Mouse (Mus musculus): Measurements from ENCODE around the gene Dtd1. TPM values are rescaled to one million over a fixed set of nuclear protein-coding genes. Genes with fewer than 3 reads are reported as not detected.

The Dtd1 gene
- polyA plus RNA-seq, 1 experiment from 2014 or later = 31.4 TPM

DNA sequence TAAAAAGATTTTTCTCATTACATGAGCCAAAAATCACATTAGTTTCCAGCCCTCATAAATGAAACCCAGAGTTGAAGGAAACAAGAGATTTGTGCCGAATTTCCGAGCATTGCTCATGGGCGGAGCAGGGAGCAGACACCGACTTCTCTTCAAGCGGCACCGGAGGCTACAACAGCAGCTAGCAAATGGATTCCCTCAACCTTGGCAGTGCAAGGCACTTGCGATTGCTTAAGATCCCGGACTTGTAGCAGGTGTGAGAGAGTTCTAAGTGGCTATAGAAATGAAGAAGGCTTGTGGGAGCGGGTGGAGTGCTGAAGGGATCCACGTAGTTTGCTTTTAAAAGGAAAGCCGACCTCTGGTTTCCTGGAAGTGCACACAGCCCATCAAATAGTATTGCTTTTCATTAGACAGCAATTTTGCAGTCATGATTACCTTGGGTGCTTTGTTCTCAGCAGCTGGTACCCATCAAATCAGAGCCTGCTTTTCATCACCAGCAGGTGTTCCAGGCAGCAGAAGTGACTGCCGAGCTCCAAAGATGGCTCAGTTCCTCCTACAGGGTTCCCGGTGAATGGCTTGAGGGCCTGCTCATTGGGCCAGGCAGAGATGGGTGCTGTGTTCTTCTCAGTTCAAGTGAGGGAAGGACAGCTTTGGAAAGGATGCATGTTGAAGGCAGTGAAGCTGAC is 77.0 kb downstream of the Dtd1 start:
- H3K9ac ChIP-seq (replicated peaks; ENCODE audit: low read depth) = no peak overlapping the region
- no peak overlapping the region for H3K4me3 ChIP-seq (ENCODE audit: low read depth, low read length)
- ATAC-seq = peak; percentile 37; the same call in 1 of the 2 replicates
- DNase-seq (ENCODE audit: low spot score) = peak; percentile 70
- 0 out of 2 replicates have a peak, but pooled peaks cover 3% of the 10 kb centered on the region for H3K4me1 ChIP-seq (ENCODE audit: insufficient read depth, low read depth, low read length)
- no peaks in the 10 kb centered on the region for H3K36me3 ChIP-seq (ENCODE audit: insufficient read depth, low read length)
- TF ChIP-seq CTCF (IDR thresholded peaks at IDR 0.05) (no peak), EP300 (IDR thresholded peaks at IDR 0.05) (no peak)
- H3K27me3 ChIP-seq (replicated peaks; ENCODE audit: insufficient read depth, low read length) = no peaks in the 10 kb centered on the region
- 49% methylated on average over 13 of the region's 13 CpGs for WGBS
- no peaks in the 10 kb centered on the region for H3K9me3 ChIP-seq (ENCODE audit: low read length)
- H3K27ac ChIP-seq (ENCODE audit: low read length) = no peak overlapping the region
- no peak overlapping the region for H3K4me2 ChIP-seq (replicated peaks; ENCODE audit: low read depth, low read length)

DNA sequence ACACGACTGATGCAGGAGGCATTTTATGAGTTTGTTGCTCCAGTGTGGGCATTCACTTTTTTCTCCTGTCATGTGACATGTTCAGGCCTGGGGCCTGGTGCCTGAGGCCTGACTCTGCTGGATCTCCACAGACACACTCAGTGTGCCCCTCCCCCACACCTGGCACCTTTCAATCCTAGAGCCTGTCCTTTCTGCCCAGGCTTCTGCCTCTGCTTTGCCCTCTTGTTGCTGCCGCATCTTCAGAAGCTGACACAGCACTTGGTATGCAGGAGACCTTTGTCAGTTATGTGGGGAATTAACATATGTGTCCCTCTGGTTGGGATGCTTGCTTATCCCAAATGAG is 77.5 kb downstream of the Dtd1 start:
- no peaks in the 10 kb centered on the region for H3K27me3 ChIP-seq (replicated peaks; ENCODE audit: insufficient read depth, low read length)
- TF ChIP-seq CTCF (IDR thresholded peaks at IDR 0.05) (no peak), EP300 (IDR thresholded peaks at IDR 0.05) (no peak)
- H3K9ac ChIP-seq (replicated peaks; ENCODE audit: low read depth) = no peak overlapping the region
- ATAC-seq (no peak), DNase-seq (ENCODE audit: low spot score) (no peak)
- H3K4me2 ChIP-seq (replicated peaks; ENCODE audit: low read depth, low read length) = no peak overlapping the region
- no peaks in the 10 kb centered on the region for H3K36me3 ChIP-seq (ENCODE audit: insufficient read depth, low read length)
- H3K4me3 ChIP-seq (ENCODE audit: low read depth, low read length) = no peak overlapping the region
- H3K9me3 ChIP-seq (ENCODE audit: low read length) = no peaks in the 10 kb centered on the region
- H3K27ac ChIP-seq (ENCODE audit: low read length) = no peak overlapping the region
- 70% methylated on average over 2 of the region's 2 CpGs for WGBS
- 0 out of 2 replicates have a peak, but pooled peaks cover 3% of the 10 kb centered on the region for H3K4me1 ChIP-seq (ENCODE audit: insufficient read depth, low read depth, low read length)

DNA sequence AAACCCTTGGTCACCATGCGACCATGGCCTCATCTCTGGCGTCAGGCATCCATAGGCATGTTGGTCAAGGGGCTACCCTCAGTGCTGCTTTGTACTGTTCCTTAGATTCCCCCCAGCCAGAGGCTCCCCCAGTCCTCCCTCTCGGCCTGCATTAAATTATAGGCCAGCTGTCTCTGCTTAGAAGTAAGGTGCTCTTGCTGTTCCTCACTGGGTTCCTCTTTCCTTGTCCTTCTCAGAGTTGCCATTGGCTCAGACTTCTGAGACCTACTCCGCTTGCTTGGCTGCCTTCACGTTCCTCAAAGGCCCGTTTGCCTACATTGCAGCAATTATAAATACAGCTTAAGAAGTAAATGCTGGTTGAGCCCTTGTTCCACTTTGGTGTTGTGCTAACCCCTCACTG is 79.1 kb downstream of the Dtd1 start:
- H3K27ac ChIP-seq (ENCODE audit: low read length) = peak overlapping the region; percentile 11; the same call in 1 of the 2 replicates

DNA sequence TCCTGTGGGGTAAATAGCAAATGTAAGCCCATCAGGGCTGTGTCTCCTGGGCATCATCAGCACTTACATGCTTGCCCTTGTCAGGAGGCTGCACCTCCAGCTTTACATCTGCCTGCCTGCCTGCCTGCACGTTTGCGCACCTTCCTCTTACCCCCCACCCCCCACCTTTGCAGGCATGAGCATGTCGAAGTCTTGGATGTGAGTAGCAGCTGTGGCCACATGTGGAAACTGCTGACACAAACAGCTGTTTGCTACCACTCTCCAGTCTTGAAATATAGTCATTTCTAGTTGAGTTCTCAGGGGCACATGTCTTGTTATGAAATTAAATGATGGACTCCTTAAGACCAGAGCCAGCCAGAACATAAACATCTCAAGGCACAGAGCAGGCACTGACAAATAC is 79.7 kb downstream of the Dtd1 start:
- Histone ChIP-seq H3K4me1 (ENCODE audit: insufficient read depth, low read depth, low read length) (0 out of 2 replicates have a peak, but pooled peaks cover 3% of the 10 kb centered on the region), H3K9me3 (ENCODE audit: low read length) (no peaks in the 10 kb centered on the region), H3K4me2 (replicated peaks; ENCODE audit: low read depth, low read length) (no peak overlapping the region), H3K36me3 (ENCODE audit: insufficient read depth, low read length) (no peaks in the 10 kb centered on the region), H3K9ac (replicated peaks; ENCODE audit: low read depth) (no peak overlapping the region), H3K27me3 (replicated peaks; ENCODE audit: insufficient read depth, low read length) (no peaks in the 10 kb centered on the region), H3K4me3 (ENCODE audit: low read depth, low read length) (no peak overlapping the region), H3K27ac (ENCODE audit: low read length) (peak overlapping the region; percentile 11; the same call in 1 of the 2 replicates)
- TF ChIP-seq EP300 (IDR thresholded peaks at IDR 0.05) = peak; percentile 54
- TF ChIP-seq CTCF (IDR thresholded peaks at IDR 0.05) = no peak
- DNase-seq (ENCODE audit: low spot score) (peak; percentile 81), ATAC-seq (peak; percentile 76)
- WGBS = 52% methylated on average over 3 of the region's 3 CpGs

More for the DNA sequence above, 79.1 kb downstream of the Dtd1 start:
- H3K36me3 ChIP-seq (ENCODE audit: insufficient read depth, low read length) = no peaks in the 10 kb centered on the region
- no peaks in the 10 kb centered on the region for H3K27me3 ChIP-seq (replicated peaks; ENCODE audit: insufficient read depth, low read length)
- DNase-seq (ENCODE audit: low spot score) (no peak), ATAC-seq (no peak)
- no peaks in the 10 kb centered on the region for H3K9me3 ChIP-seq (ENCODE audit: low read length)
- TF ChIP-seq CTCF (IDR thresholded peaks at IDR 0.05) (no peak), EP300 (IDR thresholded peaks at IDR 0.05) (no peak)
- WGBS = 77% methylated on average over 6 of the region's 6 CpGs
- no peak overlapping the region for H3K4me2 ChIP-seq (replicated peaks; ENCODE audit: low read depth, low read length)
- no peak overlapping the region for H3K9ac ChIP-seq (replicated peaks; ENCODE audit: low read depth)
- H3K4me1 ChIP-seq (ENCODE audit: insufficient read depth, low read depth, low read length) = 0 out of 2 replicates have a peak, but pooled peaks cover 3% of the 10 kb centered on the region
- no peak overlapping the region for H3K4me3 ChIP-seq (ENCODE audit: low read depth, low read length)

DNA sequence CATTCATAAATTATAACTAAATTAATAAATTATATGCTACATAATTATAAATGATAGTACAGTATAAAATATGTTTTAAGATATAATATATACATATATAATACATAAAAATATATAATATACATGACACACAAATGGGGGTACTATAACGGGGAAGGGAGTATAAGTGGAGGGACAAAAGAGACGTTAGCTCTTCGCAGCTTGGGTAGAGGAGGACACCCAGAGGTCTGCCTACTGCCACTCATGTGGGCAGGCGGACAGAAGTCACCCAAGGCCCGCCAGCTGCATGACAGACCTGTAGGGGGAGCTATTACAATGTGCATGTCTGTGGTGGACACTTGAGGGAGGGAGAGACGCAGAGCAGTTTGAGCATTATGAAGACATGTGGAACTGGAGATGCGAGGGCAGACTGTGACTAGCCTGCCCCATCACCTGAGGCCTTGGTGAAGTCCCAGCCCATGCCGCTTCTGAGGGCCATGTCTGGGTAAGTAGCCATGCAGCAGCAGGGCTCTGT is 92.6 kb downstream of the Dtd1 start:
- DNase-seq (ENCODE audit: low spot score) (peak; percentile 10), ATAC-seq (no peak)
- H3K27ac ChIP-seq (ENCODE audit: low read length) = no peak overlapping the region
- no peaks in the 10 kb centered on the region for H3K4me1 ChIP-seq (ENCODE audit: insufficient read depth, low read depth, low read length)
- no peaks in the 10 kb centered on the region for H3K36me3 ChIP-seq (ENCODE audit: insufficient read depth, low read length)
- no peaks in the 10 kb centered on the region for H3K27me3 ChIP-seq (replicated peaks; ENCODE audit: insufficient read depth, low read length)
- H3K9me3 ChIP-seq (ENCODE audit: low read length) = no peaks in the 10 kb centered on the region
- no peak overlapping the region for H3K9ac ChIP-seq (replicated peaks; ENCODE audit: low read depth)
- H3K4me3 ChIP-seq (ENCODE audit: low read depth, low read length) = no peak overlapping the region
- 90% methylated on average over 8 of the region's 8 CpGs for WGBS
- TF ChIP-seq CTCF (IDR thresholded peaks at IDR 0.05) (peak; percentile 61), EP300 (IDR thresholded peaks at IDR 0.05) (no peak)
- H3K4me2 ChIP-seq (replicated peaks; ENCODE audit: low read depth, low read length) = no peak overlapping the region

DNA sequence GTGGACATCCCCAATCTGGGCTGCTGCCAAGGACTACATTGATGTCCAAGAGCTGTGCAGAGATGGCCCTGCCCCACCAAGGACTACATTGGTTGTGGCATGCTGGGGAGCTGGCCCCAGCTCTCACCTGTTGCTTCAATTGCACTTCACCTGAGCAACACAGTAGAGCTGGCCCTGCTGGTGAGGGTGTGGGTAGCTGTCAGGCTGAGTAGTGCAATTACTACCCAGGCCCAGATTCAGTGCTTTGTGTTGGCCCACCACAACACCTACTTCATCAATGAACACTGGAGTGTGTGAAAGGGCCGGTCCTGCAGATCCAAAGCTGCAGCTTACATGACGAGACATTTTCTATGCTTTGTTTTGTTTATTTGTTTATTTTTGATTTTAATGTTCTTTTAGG is 93.1 kb downstream of the Dtd1 start:
- no peak overlapping the region for H3K4me3 ChIP-seq (ENCODE audit: low read depth, low read length)
- H3K9me3 ChIP-seq (ENCODE audit: low read length) = no peaks in the 10 kb centered on the region
- no peaks in the 10 kb centered on the region for H3K36me3 ChIP-seq (ENCODE audit: insufficient read depth, low read length)
- DNase-seq (ENCODE audit: low spot score) (no peak), ATAC-seq (no peak)
- H3K27ac ChIP-seq (ENCODE audit: low read length) = no peak overlapping the region
- TF ChIP-seq EP300 (IDR thresholded peaks at IDR 0.05) (no peak), CTCF (IDR thresholded peaks at IDR 0.05) (no peak)
- no peak overlapping the region for H3K9ac ChIP-seq (replicated peaks; ENCODE audit: low read depth)
- no peak overlapping the region for H3K4me2 ChIP-seq (replicated peaks; ENCODE audit: low read depth, low read length)
- H3K27me3 ChIP-seq (replicated peaks; ENCODE audit: insufficient read depth, low read length) = no peaks in the 10 kb centered on the region
- H3K4me1 ChIP-seq (ENCODE audit: insufficient read depth, low read depth, low read length) = no peaks in the 10 kb centered on the region
- WGBS = 79% methylated on average over 2 of the region's 2 CpGs

All from lung, postnatal 0 days (tissue).